Mouse (Mus musculus): Measurements from ENCODE around the gene Rbpjl.

Gene Rbpjl

GRCm38 (mm10) chr2:164402906-164403305 is at the start of gene Rbpjl:
Gene Rbpjl, plus strand, starts transcription at chr2:164403141.
- peak; percentile 25 to 74 for DNase-seq (ENCODE audit: low spot score in 2 of 2)

- DNase-seq (ENCODE audit: low spot score in 2 of 2), result no peak
Measured at GRCm38 (mm10) chr2:164353356-164353755, 49.6 kb upstream of the Rbpjl start.

GRCm38 (mm10) chr2:164356177-164356967 is 46.6 kb upstream of the Rbpjl start:
- no peak for DNase-seq (ENCODE audit: low spot score in 2 of 2)

GRCm38 (mm10) chr2:164358373-164358772 is 44.6 kb upstream of the Rbpjl start:
- no peak for DNase-seq (ENCODE audit: low spot score in 2 of 2)

GRCm38 (mm10) chr2:164359031-164359430 is 43.9 kb upstream of the Rbpjl start:
- no peak for DNase-seq (ENCODE audit: low spot score in 2 of 2)

- DNase-seq (ENCODE audit: low spot score in 2 of 2), result no peak
Measured at GRCm38 (mm10) chr2:164359668-164360067, 43.3 kb upstream of the Rbpjl start.

GRCm38 (mm10) chr2:164360974-164361657 is 41.8 kb upstream of the Rbpjl start:
- DNase-seq (ENCODE audit: low spot score in 2 of 2), result no peak

- DNase-seq (ENCODE audit: low spot score in 2 of 2), result no peak
Measured at GRCm38 (mm10) chr2:164366947-164367346, 36.0 kb upstream of the Rbpjl start.

GRCm38 (mm10) chr2:164368620-164369105 is 34.3 kb upstream of the Rbpjl start:
- no peak for DNase-seq (ENCODE audit: low spot score in 2 of 2)

GRCm38 (mm10) chr2:164371371-164371770 is 31.6 kb upstream of the Rbpjl start:
- DNase-seq (ENCODE audit: low spot score in 2 of 2), result no peak

GRCm38 (mm10) chr2:164372408-164373053 is 30.4 kb upstream of the Rbpjl start:
- DNase-seq (ENCODE audit: low spot score in 2 of 2), result no peak

- no peak for DNase-seq (ENCODE audit: low spot score in 2 of 2)
Measured at GRCm38 (mm10) chr2:164373187-164373586, 29.8 kb upstream of the Rbpjl start.

- DNase-seq (ENCODE audit: low spot score in 2 of 2), result no peak
Measured at GRCm38 (mm10) chr2:164377478-164378426, 25.2 kb upstream of the Rbpjl start.

GRCm38 (mm10) chr2:164381726-164382125 is 21.2 kb upstream of the Rbpjl start:
- DNase-seq (ENCODE audit: low spot score in 2 of 2), result no peak

- no peak for DNase-seq (ENCODE audit: low spot score in 2 of 2)
Measured at GRCm38 (mm10) chr2:164382971-164383370, 20.0 kb upstream of the Rbpjl start.

- no peak for DNase-seq (ENCODE audit: low spot score in 2 of 2)
Measured at GRCm38 (mm10) chr2:164383656-164384399, 19.1 kb upstream of the Rbpjl start.

GRCm38 (mm10) chr2:164385927-164386763 is 16.8 kb upstream of the Rbpjl start:
- no peak for DNase-seq (ENCODE audit: low spot score in 2 of 2)

GRCm38 (mm10) chr2:164386953-164387352 is 16.0 kb upstream of the Rbpjl start:
- DNase-seq (ENCODE audit: low spot score in 2 of 2), result no peak

- no peak for DNase-seq (ENCODE audit: low spot score in 2 of 2)
Measured at GRCm38 (mm10) chr2:164389020-164389419, 13.9 kb upstream of the Rbpjl start, which contains the start of gene Slpi. Gene Slpi, minus strand, starts transcription at chr2:164389095.

- peak; percentile 52 to 81 for DNase-seq (ENCODE audit: low spot score in 2 of 2)
Measured at GRCm38 (mm10) chr2:164389499-164389898, 13.4 kb upstream of the Rbpjl start.

Measured in thymus, postnatal 10 days (tissue).